Mouse (Mus musculus) stomach, embryonic 16.5 days (tissue): Measurements from ENCODE around the gene Cct8l1. TPM values are rescaled to one million over a fixed set of nuclear protein-coding genes. Genes with fewer than 3 reads are reported as not detected.

Experiments used
- ATAC-seq: fragments of 200-750 bp; cut with Nextera tagmentation; 2 replicates; pipeline ENCODE4 v1.8.0; 2017; ENCODE audit warnings: moderate number of reproducible peaks, moderate TSS enrichment; ENCODE audit not compliant: insufficient read depth, low FRiP score
- H3K27ac ChIP-seq: fragments of 300-500 bp; sonication (generic); 2 replicates; pipeline ENCODE4 v1.5.1; 2014; ENCODE audit warnings: low read length
- H3K27me3 ChIP-seq: fragments of 300-500 bp; sonication (generic); 2 replicates; pipeline ENCODE4 v1.6.1; 2014; ENCODE audit warnings: low read length, control low read depth, mixed read lengths; ENCODE audit not compliant: control insufficient read depth, insufficient read depth
- H3K36me3 ChIP-seq: fragments of 300-500 bp; sonication (generic); 2 replicates; pipeline ENCODE4 v1.6.1; 2014; ENCODE audit warnings: low read length; ENCODE audit not compliant: control insufficient read depth, insufficient read depth
- H3K4me1 ChIP-seq: fragments of 300-500 bp; sonication (generic); 2 replicates; pipeline ENCODE4 v1.6.1; 2014; ENCODE audit warnings: low read length, control low read depth, mixed read lengths; ENCODE audit not compliant: control insufficient read depth, insufficient read depth
- H3K4me2 ChIP-seq: fragments of 300-500 bp; sonication (generic); 2 replicates; pipeline ENCODE4 v1.6.1; 2014; ENCODE audit warnings: low read depth, low read length, mixed read lengths
- H3K4me3 ChIP-seq: fragments of 300-500 bp; sonication (generic); replicated peaks from 2 replicates; pipeline ENCODE4 v1.5.1; 2014; ENCODE audit warnings: mild to moderate bottlenecking, low read length
- H3K9ac ChIP-seq: fragments of 300-500 bp; sonication (generic); 2 replicates; pipeline ENCODE4 v1.6.1; 2014; ENCODE audit warnings: low read length
- H3K9me3 ChIP-seq: fragments of 300-500 bp; sonication (generic); replicated peaks from 2 replicates; pipeline ENCODE4 v1.6.1; 2016; ENCODE audit warnings: low read length, control low read depth; ENCODE audit not compliant: control insufficient read depth
- WGBS: fragments of 180-500 bp; shearing (Covaris S2); extraction: QIAGEN DNeasy Blood & Tissue Kit; methylation state at CpG from one replicate; pipeline ENCODE4 v1.1.7; 2014; 5-methylcytosine and 5-hydroxymethylcytosine counted together
- polyA plus RNA-seq: library from polyadenylated mRNA; unstranded; fragments of >200 nt; fragmentation: Nextera tagmentation; extraction: Ambion mirVana; gene quantifications from 2 replicates; pipeline ENCODE4 v1.2.1, GENCODE M21; 2015

Cct8l1 gene
- polyA plus RNA-seq, 1 experiment from 2014 or later = 0.13 TPM

DNA sequence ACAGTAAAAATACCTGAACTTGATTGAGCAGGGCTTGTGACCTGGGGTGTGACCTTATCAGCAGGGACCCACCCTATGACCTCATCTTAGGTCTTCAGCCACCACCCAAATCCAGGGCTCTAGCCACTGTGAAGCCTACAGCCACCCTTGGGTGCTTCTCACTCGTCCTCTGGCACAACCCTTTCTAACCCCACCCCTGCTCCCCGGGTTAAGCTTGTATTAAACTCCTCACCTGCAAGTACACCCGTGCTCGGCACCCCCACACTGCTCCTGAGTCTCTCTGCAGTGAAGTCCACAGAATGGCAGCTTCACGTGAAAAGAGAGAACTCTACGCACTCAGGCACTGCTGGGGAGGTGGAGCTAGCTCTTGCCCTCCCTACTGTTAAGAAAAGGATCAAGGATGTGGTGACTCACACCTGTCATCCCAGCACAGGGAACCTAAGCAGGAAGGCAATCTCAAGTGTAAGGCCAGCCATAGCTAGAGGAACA is 21.1 kb downstream of the Cct8l1 start:
- H3K27me3 ChIP-seq = no peaks in the 10 kb centered on the region
- H3K4me1 ChIP-seq = no peaks in the 10 kb centered on the region
- ATAC-seq = peak; percentile 72
- 32% methylated on average over 6 of the region's 6 CpGs for WGBS
- H3K9ac ChIP-seq = no peak overlapping the region
- no peak overlapping the region for H3K4me3 ChIP-seq
- H3K4me2 ChIP-seq = 0 out of 2 replicates have a peak overlapping the region, but pooled peaks have one; percentile 15
- no peaks in the 10 kb centered on the region for H3K9me3 ChIP-seq
- no peaks in the 10 kb centered on the region for H3K36me3 ChIP-seq
- peak overlapping the region; percentile 69; the same call in 1 of the 2 replicates for H3K27ac ChIP-seq

DNA sequence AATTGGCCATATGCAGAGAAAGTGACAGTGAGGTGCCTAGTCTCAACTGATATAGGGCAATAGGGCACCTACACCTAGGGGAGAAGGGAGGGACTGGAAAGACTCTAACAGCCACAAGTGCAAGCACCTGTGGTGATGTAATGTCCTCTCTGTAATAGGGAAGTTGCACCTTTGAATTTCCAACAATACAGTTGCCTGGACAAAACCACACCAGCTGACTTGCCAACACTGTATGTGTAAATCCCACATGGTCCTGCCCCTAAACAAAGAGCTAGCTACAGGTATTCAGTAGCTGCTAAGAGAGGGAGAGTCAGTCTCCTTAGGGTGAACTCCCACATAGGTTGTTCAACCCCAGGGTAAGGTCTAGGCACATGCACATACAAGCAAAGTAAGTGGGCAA is 24.5 kb downstream of the Cct8l1 start:
- H3K27me3 ChIP-seq = no peaks in the 10 kb centered on the region
- no peak for ATAC-seq
- H3K36me3 ChIP-seq = no peaks in the 10 kb centered on the region
- no peak overlapping the region for H3K4me2 ChIP-seq
- no peaks in the 10 kb centered on the region for H3K4me1 ChIP-seq
- H3K27ac ChIP-seq = no peak overlapping the region
- H3K9me3 ChIP-seq = no peaks in the 10 kb centered on the region
- H3K9ac ChIP-seq = no peak overlapping the region
- H3K4me3 ChIP-seq = no peak overlapping the region

DNA sequence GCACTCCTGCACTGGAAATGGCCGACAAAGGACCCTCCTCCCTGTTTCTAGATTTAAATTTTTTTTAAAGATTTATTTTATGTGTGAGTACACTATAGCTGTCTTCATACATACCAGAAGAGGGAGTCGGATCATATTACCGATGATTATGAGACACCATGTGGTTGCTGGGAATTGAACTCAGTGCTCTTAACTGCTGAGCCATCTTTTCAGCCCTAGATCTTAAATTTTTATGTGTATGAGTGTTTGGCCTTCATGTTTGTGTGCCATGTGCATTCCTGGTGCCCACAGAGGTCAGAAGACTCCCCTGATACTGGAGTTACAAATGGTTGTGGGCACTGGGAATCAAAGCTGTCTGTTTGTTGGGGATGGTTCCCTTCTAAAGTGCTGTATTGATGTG is 25.1 kb downstream of the Cct8l1 start:
- H3K36me3 ChIP-seq = no peaks in the 10 kb centered on the region
- H3K27me3 ChIP-seq = no peaks in the 10 kb centered on the region
- H3K9ac ChIP-seq = no peak overlapping the region
- no peaks in the 10 kb centered on the region for H3K9me3 ChIP-seq
- no peaks in the 10 kb centered on the region for H3K4me1 ChIP-seq
- no peak overlapping the region for H3K4me3 ChIP-seq
- H3K4me2 ChIP-seq = no peak overlapping the region
- WGBS = 76% methylated on average over 3 of the region's 3 CpGs
- no peak overlapping the region for H3K27ac ChIP-seq
- ATAC-seq = no peak

DNA sequence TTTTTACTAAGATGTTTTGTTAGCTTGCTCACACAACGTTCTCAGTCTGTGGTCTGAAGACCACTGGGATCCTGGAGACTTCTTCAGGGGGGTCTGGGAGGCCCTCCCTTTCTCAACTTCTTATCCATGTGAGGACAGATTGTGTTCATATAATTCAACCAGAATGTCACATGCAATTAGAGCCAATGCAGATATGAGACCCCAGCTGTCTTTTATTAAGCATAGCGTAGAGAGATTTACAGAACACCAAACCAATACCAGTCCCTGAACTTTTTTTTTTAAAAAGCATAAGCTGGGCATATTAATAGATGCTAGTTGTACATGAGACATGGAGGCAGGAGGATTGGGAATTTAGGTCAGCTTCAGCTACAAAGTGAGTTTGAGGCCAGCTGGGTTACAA is 25.8 kb downstream of the Cct8l1 start:
- no peak for ATAC-seq
- 70% methylated on average over 2 of the region's 2 CpGs for WGBS

DNA sequence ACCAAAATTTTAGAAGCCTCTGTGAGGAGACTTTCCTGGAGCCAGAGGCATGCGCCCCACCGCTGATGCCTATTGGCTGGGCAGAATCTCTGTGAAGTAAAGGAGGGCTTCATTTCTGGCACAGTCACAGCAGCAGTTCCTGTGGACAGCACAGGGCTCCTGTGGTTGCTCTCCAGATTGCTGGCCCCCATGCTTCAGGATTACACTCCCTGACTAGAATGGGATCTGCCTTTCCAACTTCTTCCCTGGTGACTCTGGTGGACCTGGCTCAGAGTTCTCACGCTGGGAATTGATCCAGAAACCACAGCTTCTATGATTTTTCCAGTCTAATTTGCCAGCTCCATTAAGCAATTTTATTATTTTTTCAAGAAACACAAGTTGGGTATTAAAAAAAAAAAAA is 28.2 kb downstream of the Cct8l1 start:
- H3K27me3 ChIP-seq = no peaks in the 10 kb centered on the region
- no peak overlapping the region for H3K9ac ChIP-seq
- no peak overlapping the region for H3K27ac ChIP-seq
- no peaks in the 10 kb centered on the region for H3K36me3 ChIP-seq
- 91% methylated on average over 3 of the region's 3 CpGs for WGBS
- no peak overlapping the region for H3K4me2 ChIP-seq
- H3K4me3 ChIP-seq = no peak overlapping the region
- ATAC-seq = no peak
- H3K9me3 ChIP-seq = no peaks in the 10 kb centered on the region
- no peaks in the 10 kb centered on the region for H3K4me1 ChIP-seq

More for the DNA sequence above, 25.8 kb downstream of the Cct8l1 start:
- H3K4me3 ChIP-seq = no peak overlapping the region
- no peaks in the 10 kb centered on the region for H3K9me3 ChIP-seq
- H3K27ac ChIP-seq = no peak overlapping the region
- no peak overlapping the region for H3K4me2 ChIP-seq
- H3K9ac ChIP-seq = no peak overlapping the region
- H3K4me1 ChIP-seq = no peaks in the 10 kb centered on the region
- H3K36me3 ChIP-seq = no peaks in the 10 kb centered on the region
- H3K27me3 ChIP-seq = no peaks in the 10 kb centered on the region

DNA sequence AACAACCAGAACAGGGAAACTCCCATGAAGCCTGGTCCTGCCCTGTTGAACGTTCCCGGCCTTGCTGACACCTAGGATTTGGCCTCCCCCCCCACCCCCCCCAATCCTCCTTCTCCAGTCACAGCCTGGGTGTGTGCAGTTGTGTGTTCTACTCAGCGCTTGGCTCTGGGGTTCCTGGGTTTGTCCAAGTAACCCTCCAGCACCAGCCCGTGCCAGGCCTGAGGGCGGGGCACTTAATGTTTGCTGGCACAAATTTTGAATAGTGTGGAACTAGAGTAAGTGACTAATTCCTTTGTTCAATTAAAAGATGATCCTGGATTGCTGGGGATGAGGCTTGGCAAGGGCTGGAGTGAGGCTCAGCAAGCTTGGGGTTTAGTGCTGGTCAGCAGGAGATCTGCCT is 28.7 kb downstream of the Cct8l1 start:
- no peaks in the 10 kb centered on the region for H3K36me3 ChIP-seq
- no peaks in the 10 kb centered on the region for H3K4me1 ChIP-seq
- no peak for ATAC-seq
- no peak overlapping the region for H3K4me2 ChIP-seq
- WGBS = 65% methylated on average over 5 of the region's 5 CpGs
- no peaks in the 10 kb centered on the region for H3K9me3 ChIP-seq
- no peak overlapping the region for H3K27ac ChIP-seq
- H3K4me3 ChIP-seq = no peak overlapping the region
- H3K27me3 ChIP-seq = no peaks in the 10 kb centered on the region
- no peak overlapping the region for H3K9ac ChIP-seq

DNA sequence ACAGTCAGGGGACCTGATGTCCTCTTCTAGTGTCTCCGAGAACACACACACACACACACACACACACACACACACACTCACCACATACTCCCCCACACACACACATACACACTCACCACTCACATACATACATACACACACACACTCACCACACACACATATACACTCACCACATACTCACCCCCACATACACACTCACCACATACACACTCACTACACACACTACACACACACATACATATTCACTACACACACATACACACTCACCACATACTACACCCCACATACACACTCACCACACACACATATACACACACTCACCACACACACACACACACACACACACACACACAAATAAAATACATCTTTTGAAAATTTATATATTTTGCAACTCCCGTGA is 31.0 kb downstream of the Cct8l1 start:
- Histone ChIP-seq H3K4me2 (no peak overlapping the region), H3K9ac (no peak overlapping the region), H3K4me1 (no peaks in the 10 kb centered on the region), H3K4me3 (no peak overlapping the region), H3K36me3 (no peaks in the 10 kb centered on the region), H3K9me3 (no peaks in the 10 kb centered on the region), H3K27me3 (no peaks in the 10 kb centered on the region), H3K27ac (no peak overlapping the region)
- WGBS = 95% methylated on average over 2 of the region's 2 CpGs
- no peak for ATAC-seq

DNA sequence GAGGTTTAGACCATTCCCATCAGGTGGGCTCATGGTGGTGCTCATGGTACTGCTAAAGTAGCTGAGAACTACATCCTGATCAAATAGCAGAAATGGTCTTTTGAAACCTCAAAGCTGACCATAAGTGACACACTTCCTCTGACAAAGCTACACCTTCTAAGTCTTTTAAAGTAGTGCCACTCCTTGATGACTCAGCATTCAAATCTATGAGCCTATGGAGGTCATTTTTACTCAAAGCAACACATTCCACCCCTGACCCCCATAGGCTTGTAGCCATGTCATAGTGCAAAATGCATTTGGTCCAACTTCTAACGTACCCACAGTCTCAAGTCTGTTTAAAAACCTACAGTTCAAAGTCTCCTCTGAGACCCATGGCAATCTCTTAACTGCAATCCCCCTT is 35.0 kb downstream of the Cct8l1 start:
- Histone ChIP-seq H3K4me3 (no peak overlapping the region), H3K4me2 (no peak overlapping the region), H3K36me3 (no peaks in the 10 kb centered on the region), H3K9me3 (no peaks in the 10 kb centered on the region), H3K9ac (no peak overlapping the region), H3K27me3 (no peaks in the 10 kb centered on the region), H3K27ac (no peak overlapping the region), H3K4me1 (no peaks in the 10 kb centered on the region)
- no peak for ATAC-seq
- WGBS = 78% methylated on average over 1 of the region's 1 CpGs

DNA sequence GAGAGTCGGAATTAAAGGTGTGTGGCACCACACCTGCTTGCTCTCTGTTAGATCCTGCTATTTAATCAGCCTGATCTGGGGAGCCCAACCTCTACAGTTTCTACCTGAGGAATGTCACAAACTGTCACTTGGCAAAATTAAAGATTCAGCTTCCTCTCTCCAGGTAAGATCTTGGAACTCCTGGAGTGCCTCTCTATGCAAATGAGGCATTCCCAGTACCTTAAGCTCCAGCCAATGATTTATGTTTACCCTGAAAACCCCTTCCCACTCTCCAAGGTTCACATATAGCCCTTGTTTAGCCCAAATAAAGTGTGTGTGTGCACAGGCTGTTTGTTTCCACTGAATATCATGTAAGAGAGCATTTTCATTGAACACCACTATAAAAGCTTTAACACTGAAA is 38.3 kb downstream of the Cct8l1 start:
- Histone ChIP-seq H3K4me1 (no peaks in the 10 kb centered on the region), H3K4me2 (no peak overlapping the region), H3K27me3 (no peaks in the 10 kb centered on the region), H3K9me3 (no peaks in the 10 kb centered on the region), H3K27ac (no peak overlapping the region), H3K4me3 (no peak overlapping the region), H3K36me3 (no peaks in the 10 kb centered on the region), H3K9ac (no peak overlapping the region)
- ATAC-seq = no peak
- 79% methylated on average over 1 of the region's 1 CpGs for WGBS

DNA sequence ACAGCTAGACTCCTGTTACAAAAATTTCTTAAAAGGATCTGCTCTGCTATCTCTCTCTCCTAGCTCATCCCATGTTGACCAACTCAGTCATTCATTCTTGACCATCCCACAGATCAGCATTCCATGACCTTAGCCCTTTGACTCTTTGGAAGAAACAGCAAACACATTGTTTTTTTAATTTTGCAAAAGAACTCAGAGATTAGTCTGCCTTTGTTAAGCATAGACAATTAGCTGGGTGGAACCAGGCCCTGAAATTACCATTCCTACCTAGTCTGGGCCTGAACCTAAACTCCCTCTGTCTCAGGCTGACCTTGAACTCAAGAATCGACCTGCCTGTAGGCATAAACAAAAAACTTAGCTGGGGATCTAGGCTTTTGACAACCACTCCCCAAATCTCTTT is 38.8 kb downstream of the Cct8l1 start:
- no peak overlapping the region for H3K4me3 ChIP-seq
- no peak overlapping the region for H3K27ac ChIP-seq
- WGBS = 49% methylated on average over 1 of the region's 1 CpGs

More for the DNA sequence above, 38.8 kb downstream of the Cct8l1 start:
- no peaks in the 10 kb centered on the region for H3K36me3 ChIP-seq
- no peaks in the 10 kb centered on the region for H3K27me3 ChIP-seq
- H3K9ac ChIP-seq = no peak overlapping the region
- no peak overlapping the region for H3K4me2 ChIP-seq
- no peak for ATAC-seq
- no peaks in the 10 kb centered on the region for H3K4me1 ChIP-seq
- H3K9me3 ChIP-seq = no peaks in the 10 kb centered on the region
